Mouse (Mus musculus) embryonic fibroblast, embryonic 13.5 days (primary cell): ENCODE results near the gene Gna14.

Source experiments
- CTCF ChIP-seq: IDR thresholded peaks from 2 replicates; pipeline ENCODE4 v1.5.1; 2011; ENCODE audit warnings: mild to moderate bottlenecking, control low read depth, low read length, moderate library complexity, borderline replicate concordance; ENCODE audit not compliant: insufficient read depth
- POLR2A ChIP-seq: IDR thresholded peaks from 2 replicates; pipeline ENCODE4 v1.6.1; 2011; ENCODE audit warnings: low read depth, mild to moderate bottlenecking, control low read depth, low read length, moderate library complexity

- TF ChIP-seq POLR2A = no peak
- peak; percentile 79; the same call in 1 of the 2 replicates for TF ChIP-seq CTCF
Observed at GRCm38 (mm10) chr19:16529293-16529920, 93.8 kb downstream of the Gna14 start.
